Mouse (Mus musculus): ENCODE measurements around the gene Bnc2. TPM values are rescaled to one million over a fixed set of nuclear protein-coding genes. Genes with fewer than 3 reads are reported as not detected.

Bnc2 gene
- polyA plus RNA-seq, 1 experiment from 2014 or later = 9.6 TPM

GRCm38 (mm10) chr4:84449246-84450005 lies 225.6 kb downstream of the Bnc2 start:
- Histone ChIP-seq H3K4me3 (no peak overlapping the region), H3K9me3 (no peaks in the 10 kb centered on the region), H3K27ac (no peak overlapping the region), H3K36me3 (no peaks in the 10 kb centered on the region), H3K9ac (no peak overlapping the region), H3K27me3 (replicated peaks) (no peaks in the 10 kb centered on the region), H3K4me1 (peaks cover 1% of the 10 kb centered on the region; the same call in 1 of the 2 replicates), H3K4me2 (replicated peaks) (no peak overlapping the region)
- ATAC-seq (ENCODE audit: low FRiP score, low read depth) = no peak
- 71% methylated on average over 7 of the region's 7 CpGs for WGBS

- Histone ChIP-seq H3K4me2 (replicated peaks) (no peak overlapping the region), H3K4me1 (no peaks in the 10 kb centered on the region), H3K9ac (no peak overlapping the region), H3K36me3 (no peaks in the 10 kb centered on the region), H3K9me3 (no peaks in the 10 kb centered on the region), H3K27me3 (replicated peaks) (no peaks in the 10 kb centered on the region), H3K4me3 (no peak overlapping the region), H3K27ac (no peak overlapping the region)
- WGBS = 97% methylated on average over 9 of the region's 9 CpGs
- ATAC-seq (ENCODE audit: low FRiP score, low read depth) = no peak
These were observed 241.8 kb downstream of the Bnc2 start for GRCm38 (mm10) chr4:84433324-84433723.

GRCm38 (mm10) chr4:84431677-84432515 lies 243.2 kb downstream of the Bnc2 start:
- Histone ChIP-seq H3K9me3 (no peaks in the 10 kb centered on the region), H3K4me3 (no peak overlapping the region), H3K36me3 (no peaks in the 10 kb centered on the region), H3K27ac (no peak overlapping the region), H3K9ac (no peak overlapping the region), H3K4me1 (no peaks in the 10 kb centered on the region), H3K4me2 (replicated peaks) (no peak overlapping the region), H3K27me3 (replicated peaks) (no peaks in the 10 kb centered on the region)
- WGBS = 48% methylated on average over 6 of the region's 6 CpGs
- no peak for ATAC-seq (ENCODE audit: low FRiP score, low read depth)

GRCm38 (mm10) chr4:84427955-84428354 lies 247.1 kb downstream of the Bnc2 start:
- Histone ChIP-seq H3K36me3 (no peaks in the 10 kb centered on the region), H3K27me3 (replicated peaks) (no peaks in the 10 kb centered on the region), H3K4me2 (replicated peaks) (no peak overlapping the region), H3K27ac (no peak overlapping the region), H3K9me3 (no peaks in the 10 kb centered on the region), H3K9ac (no peak overlapping the region), H3K4me1 (no peaks in the 10 kb centered on the region), H3K4me3 (no peak overlapping the region)
- ATAC-seq (ENCODE audit: low FRiP score, low read depth) = no peak
- 93% methylated on average over 3 of the region's 3 CpGs for WGBS

GRCm38 (mm10) chr4:84411431-84411830 lies 263.6 kb downstream of the Bnc2 start:
- WGBS = 97% methylated on average over 2 of the region's 2 CpGs
- H3K9me3 ChIP-seq = no peaks in the 10 kb centered on the region
- no peaks in the 10 kb centered on the region for H3K36me3 ChIP-seq
- H3K4me1 ChIP-seq = peaks cover 3% of the 10 kb centered on the region; the same call in 1 of the 2 replicates
- ATAC-seq (ENCODE audit: low FRiP score, low read depth) = no peak
- H3K4me3 ChIP-seq = no peak overlapping the region
- H3K27ac ChIP-seq = no peak overlapping the region
- H3K4me2 ChIP-seq (replicated peaks) = no peak overlapping the region
- no peaks in the 10 kb centered on the region for H3K27me3 ChIP-seq (replicated peaks)
- H3K9ac ChIP-seq = no peak overlapping the region

GRCm38 (mm10) chr4:84407328-84408028 lies 267.6 kb downstream of the Bnc2 start:
- Histone ChIP-seq H3K9me3 (no peaks in the 10 kb centered on the region), H3K4me1 (peaks cover 3% of the 10 kb centered on the region; the same call in 1 of the 2 replicates), H3K9ac (no peak overlapping the region), H3K36me3 (no peaks in the 10 kb centered on the region), H3K27ac (no peak overlapping the region), H3K4me3 (no peak overlapping the region), H3K4me2 (replicated peaks) (no peak overlapping the region), H3K27me3 (replicated peaks) (no peaks in the 10 kb centered on the region)
- no peak for ATAC-seq (ENCODE audit: low FRiP score, low read depth)
- 29% methylated on average over 6 of the region's 6 CpGs for WGBS

GRCm38 (mm10) chr4:84403356-84404145 lies 271.5 kb downstream of the Bnc2 start:
- Histone ChIP-seq H3K4me1 (peaks cover 3% of the 10 kb centered on the region; the same call in 1 of the 2 replicates), H3K9ac (no peak overlapping the region), H3K4me3 (no peak overlapping the region), H3K4me2 (replicated peaks) (no peak overlapping the region), H3K27ac (no peak overlapping the region), H3K36me3 (no peaks in the 10 kb centered on the region), H3K27me3 (replicated peaks) (no peaks in the 10 kb centered on the region), H3K9me3 (no peaks in the 10 kb centered on the region)
- no peak for ATAC-seq (ENCODE audit: low FRiP score, low read depth)
- 61% methylated on average over 9 of the region's 9 CpGs for WGBS

- 91% methylated on average over 5 of the region's 5 CpGs for WGBS
These were observed 286.1 kb downstream of the Bnc2 start for GRCm38 (mm10) chr4:84388991-84389390.

GRCm38 (mm10) chr4:84385156-84385555 lies 289.9 kb downstream of the Bnc2 start:
- H3K4me3 ChIP-seq = no peak overlapping the region

More at GRCm38 (mm10) chr4:84388991-84389390, 286.1 kb downstream of the Bnc2 start:
- ATAC-seq (ENCODE audit: low FRiP score, low read depth) = no peak
- Histone ChIP-seq H3K4me1 (no peaks in the 10 kb centered on the region), H3K4me2 (replicated peaks) (no peak overlapping the region), H3K27ac (no peak overlapping the region), H3K27me3 (replicated peaks) (no peaks in the 10 kb centered on the region), H3K9me3 (no peaks in the 10 kb centered on the region), H3K4me3 (no peak overlapping the region), H3K9ac (no peak overlapping the region), H3K36me3 (no peaks in the 10 kb centered on the region)

GRCm38 (mm10) chr4:84379289-84379688 lies 295.8 kb downstream of the Bnc2 start:
- no peaks in the 10 kb centered on the region for H3K27me3 ChIP-seq (replicated peaks)
- 14% methylated on average over 6 of the region's 6 CpGs for WGBS

More at GRCm38 (mm10) chr4:84385156-84385555, 289.9 kb downstream of the Bnc2 start:
- Histone ChIP-seq H3K36me3 (no peaks in the 10 kb centered on the region), H3K9me3 (no peaks in the 10 kb centered on the region), H3K27me3 (replicated peaks) (no peaks in the 10 kb centered on the region), H3K27ac (no peak overlapping the region), H3K4me1 (no peaks in the 10 kb centered on the region), H3K9ac (no peak overlapping the region), H3K4me2 (replicated peaks) (no peak overlapping the region)
- no peak for ATAC-seq (ENCODE audit: low FRiP score, low read depth)
- WGBS = 85% methylated on average over 1 of the region's 1 CpGs

GRCm38 (mm10) chr4:84377513-84377912 lies 297.6 kb downstream of the Bnc2 start:
- Histone ChIP-seq H3K4me3 (no peak overlapping the region), H3K27me3 (replicated peaks) (no peaks in the 10 kb centered on the region), H3K4me1 (peaks cover 6% of the 10 kb centered on the region), H3K27ac (no peak overlapping the region), H3K4me2 (replicated peaks) (no peak overlapping the region), H3K9ac (no peak overlapping the region), H3K9me3 (no peaks in the 10 kb centered on the region), H3K36me3 (no peaks in the 10 kb centered on the region)
- no peak for ATAC-seq (ENCODE audit: low FRiP score, low read depth)
- WGBS = 92% methylated on average over 5 of the region's 5 CpGs

More at GRCm38 (mm10) chr4:84379289-84379688, 295.8 kb downstream of the Bnc2 start:
- H3K4me2 ChIP-seq (replicated peaks) = no peak overlapping the region
- H3K36me3 ChIP-seq = no peaks in the 10 kb centered on the region
- no peak overlapping the region for H3K27ac ChIP-seq
- H3K4me1 ChIP-seq = peaks cover 6% of the 10 kb centered on the region
- 0 out of 2 replicates have a peak, but pooled peaks have one; percentile 44 for ATAC-seq (ENCODE audit: low FRiP score, low read depth)
- H3K4me3 ChIP-seq = no peak overlapping the region
- no peaks in the 10 kb centered on the region for H3K9me3 ChIP-seq
- no peak overlapping the region for H3K9ac ChIP-seq
